In genomic region chr5:97055511-97056068, GRCm38 (mm10) we compare ENCODE assay signal across 8 mouse cellular contexts. TPM values are rescaled to one million over a fixed set of nuclear protein-coding genes. Genes with fewer than 3 reads are reported as not detected.
DNase-seq lines count a peak whose midpoint lies in the region; ATAC-seq lines count a peak whose summit lies in the region.

No protein-coding gene starts in this region.

- intact Hi-C loops in left cerebral cortex, postnatal 14 days (cut with DNase I) = loop anchor here (5.0 kb wide), 1 partner anchor 203 kb away; no protein-coding TSS in a partner anchor

- H3K27me3 ChIP-seq in embryonic facial prominence, embryonic 11.5 days (ENCODE audit: control insufficient read depth, insufficient read depth, low read length) = no peaks in the 10 kb centered on the region
- no peaks in the 10 kb centered on the region for H3K27me3 ChIP-seq in embryonic facial prominence, embryonic 10.5 days (replicated peaks; ENCODE audit: low read depth, poor library complexity, severe bottlenecking)
- H3K27me3 ChIP-seq in liver, embryonic 13.5 days = no peaks in the 10 kb centered on the region
- no peaks in the 10 kb centered on the region for H3K27me3 ChIP-seq in liver, embryonic 11.5 days (replicated peaks; ENCODE audit: control insufficient read depth, insufficient read depth, low read length)
- no peaks in the 10 kb centered on the region for H3K27me3 ChIP-seq in forebrain, embryonic 14.5 days (replicated peaks; ENCODE audit: control insufficient read depth, insufficient read depth, low read length)

- H3K27ac ChIP-seq in embryonic facial prominence, embryonic 11.5 days (replicated peaks; ENCODE audit: low read depth, low read length) = no peak overlapping the region
- H3K27ac ChIP-seq in embryonic facial prominence, embryonic 10.5 days (replicated peaks) = no peak overlapping the region
- H3K27ac ChIP-seq in liver, embryonic 13.5 days = no peak overlapping the region
- no peak overlapping the region for H3K27ac ChIP-seq in liver, embryonic 11.5 days (ENCODE audit: low read depth, low read length)
- no peak overlapping the region for H3K27ac ChIP-seq in forebrain, embryonic 14.5 days (ENCODE audit: low read depth, low read length)

- ATAC-seq in embryonic facial prominence, embryonic 11.5 days (replicated peaks; ENCODE audit: insufficient number of reproducible peaks, low FRiP score, low TSS enrichment, low read depth) = no peak
- ATAC-seq in liver, embryonic 13.5 days (ENCODE audit: low read depth) = no peak
- no peak for ATAC-seq in liver, embryonic 11.5 days (replicated peaks; ENCODE audit: low FRiP score)
- ATAC-seq in forebrain, embryonic 14.5 days = peak; percentile 66

- WGBS in embryonic facial prominence, embryonic 11.5 days = 15% methylated on average over 1 of the region's 1 CpGs
- 24% methylated on average over 1 of the region's 1 CpGs for WGBS in embryonic facial prominence, embryonic 10.5 days
- WGBS in liver, embryonic 13.5 days (ENCODE audit: insufficient replicate concordance) = 6% methylated on average over 1 of the region's 1 CpGs
- WGBS in liver, embryonic 11.5 days = 12% methylated on average over 1 of the region's 1 CpGs
- 15% methylated on average over 1 of the region's 1 CpGs for WGBS in forebrain, embryonic 14.5 days

- H3K9me3 ChIP-seq in embryonic facial prominence, embryonic 11.5 days (replicated peaks; ENCODE audit: control insufficient read depth, low read length) = no peaks in the 10 kb centered on the region
- H3K9me3 ChIP-seq in embryonic facial prominence, embryonic 10.5 days = no peaks in the 10 kb centered on the region
- H3K9me3 ChIP-seq in liver, embryonic 13.5 days (replicated peaks) = no peaks in the 10 kb centered on the region
- no peaks in the 10 kb centered on the region for H3K9me3 ChIP-seq in liver, embryonic 11.5 days (ENCODE audit: control insufficient read depth, low read length)
- no peaks in the 10 kb centered on the region for H3K9me3 ChIP-seq in forebrain, embryonic 14.5 days (replicated peaks; ENCODE audit: control insufficient read depth, low read length)

- peak; percentile 83 for DNase-seq in embryonic facial prominence, embryonic 11.5 days (ENCODE audit: low spot score)
- DNase-seq in embryonic facial prominence, embryonic 10.5 days (ENCODE audit: low spot score) = no peak
- DNase-seq in liver, embryonic 13.5 days = peak; percentile 29
- DNase-seq in liver, embryonic 11.5 days (ENCODE audit: low spot score) = no peak
- DNase-seq in MN1 (ENCODE audit: low spot score) = peak; percentile 58
- DNase-seq in forebrain, embryonic 14.5 days (ENCODE audit: low spot score) = peak; percentile 86
- DNase-seq in left cerebral cortex, postnatal 14 days (ENCODE audit: low spot score in 2 of 2) = peak; percentile 78 to 85
- peak; percentile 34 for DNase-seq in skeletal muscle tissue, adult 2 months (ENCODE audit: low read depth, low spot score)

- no peaks in the 10 kb centered on the region for H3K4me1 ChIP-seq in embryonic facial prominence, embryonic 11.5 days (ENCODE audit: control insufficient read depth, insufficient read depth, low read length)
- peaks cover 3% of the 10 kb centered on the region; the same call in 1 of the 2 replicates for H3K4me1 ChIP-seq in embryonic facial prominence, embryonic 10.5 days
- peaks cover 3% of the 10 kb centered on the region for H3K4me1 ChIP-seq in liver, embryonic 13.5 days (replicated peaks)
- peaks cover 2% of the 10 kb centered on the region; the same call in 1 of the 2 replicates for H3K4me1 ChIP-seq in liver, embryonic 11.5 days (replicated peaks; ENCODE audit: control insufficient read depth, insufficient read depth, low read length)
- no peaks in the 10 kb centered on the region for H3K4me1 ChIP-seq in forebrain, embryonic 14.5 days (ENCODE audit: control insufficient read depth, insufficient read depth, low read length)

- no peaks in the 10 kb centered on the region for H3K36me3 ChIP-seq in embryonic facial prominence, embryonic 11.5 days (replicated peaks; ENCODE audit: control insufficient read depth, insufficient read depth, low read depth, low read length)
- H3K36me3 ChIP-seq in embryonic facial prominence, embryonic 10.5 days (replicated peaks) = peaks cover 16% of the 10 kb centered on the region
- H3K36me3 ChIP-seq in liver, embryonic 13.5 days = peaks cover 93% of the 10 kb centered on the region
- H3K36me3 ChIP-seq in liver, embryonic 11.5 days (ENCODE audit: control insufficient read depth, insufficient read depth, low read length) = peaks cover 19% of the 10 kb centered on the region; the same call in 1 of the 2 replicates
- 0 out of 2 replicates have a peak, but pooled peaks cover 6% of the 10 kb centered on the region for H3K36me3 ChIP-seq in forebrain, embryonic 14.5 days (ENCODE audit: control insufficient read depth, insufficient read depth, low read length)

- no peak overlapping the region for H3K4me3 ChIP-seq in embryonic facial prominence, embryonic 11.5 days (ENCODE audit: low read depth, low read length)
- H3K4me3 ChIP-seq in embryonic facial prominence, embryonic 10.5 days = no peak overlapping the region
- no peak overlapping the region for H3K4me3 ChIP-seq in liver, embryonic 13.5 days (replicated peaks)
- H3K4me3 ChIP-seq in liver, embryonic 11.5 days (ENCODE audit: low read depth, low read length) = no peak overlapping the region
- no peak overlapping the region for H3K4me3 ChIP-seq in forebrain, embryonic 14.5 days (ENCODE audit: low read depth, low read length)

- no peak overlapping the region for H3K9ac ChIP-seq in embryonic facial prominence, embryonic 11.5 days (replicated peaks; ENCODE audit: low read length)
- H3K9ac ChIP-seq in liver, embryonic 13.5 days = no peak overlapping the region
- H3K9ac ChIP-seq in liver, embryonic 11.5 days (ENCODE audit: low read depth, low read length) = no peak overlapping the region
- no peak overlapping the region for H3K9ac ChIP-seq in forebrain, embryonic 14.5 days (ENCODE audit: low read length)

- no peak overlapping the region for H3K4me2 ChIP-seq in embryonic facial prominence, embryonic 11.5 days (ENCODE audit: low read depth, low read length)
- H3K4me2 ChIP-seq in liver, embryonic 13.5 days = no peak overlapping the region
- no peak overlapping the region for H3K4me2 ChIP-seq in liver, embryonic 11.5 days
- H3K4me2 ChIP-seq in forebrain, embryonic 14.5 days (ENCODE audit: low read length) = no peak overlapping the region

RNA-seq across cellular contexts. Expression of gene Paqr3, which starts 55.8 kb away (rescaled TPM):
- 9.3 and 10.4 TPM in 2 replicates for polyA plus RNA-seq in embryonic facial prominence, embryonic 11.5 days (2014; fragmentation: Nextera tagmentation; extraction: Ambion mirVana)
- polyA plus RNA-seq in embryonic facial prominence, embryonic 10.5 days (2016; fragmentation: Nextera tagmentation; extraction: Ambion mirVana) = 7.7 and 8.7 TPM in 2 replicates
- 0.75 and 1.2 TPM in 2 replicates for polyA plus RNA-seq in liver, embryonic 13.5 days (2015; fragmentation: Nextera tagmentation; extraction: Ambion mirVana)
- 1.9 and 2.3 TPM in 2 replicates for polyA plus RNA-seq in liver, embryonic 11.5 days (2014; fragmentation: Nextera tagmentation; extraction: Ambion mirVana)
- polyA plus RNA-seq in forebrain, embryonic 14.5 days (2014; fragmentation: Nextera tagmentation; extraction: Ambion mirVana) = 17.9 and 21.7 TPM in 2 replicates
- 10 to 100 TPM; 27.2 to 29.3 TPM for total RNA-seq in left cerebral cortex, postnatal 14 days (2021)

RNA-seq across cellular contexts. Expression of gene Bmp2k, which starts 58.1 kb away (rescaled TPM):
- 8.8 and 11.1 TPM in 2 replicates for polyA plus RNA-seq in embryonic facial prominence, embryonic 11.5 days (2014; fragmentation: Nextera tagmentation; extraction: Ambion mirVana)
- 8.0 and 8.1 TPM in 2 replicates for polyA plus RNA-seq in embryonic facial prominence, embryonic 10.5 days (2016; fragmentation: Nextera tagmentation; extraction: Ambion mirVana)
- 34.7 and 39.3 TPM in 2 replicates for polyA plus RNA-seq in liver, embryonic 13.5 days (2015; fragmentation: Nextera tagmentation; extraction: Ambion mirVana)
- 31.1 and 34.5 TPM in 2 replicates for polyA plus RNA-seq in liver, embryonic 11.5 days (2014; fragmentation: Nextera tagmentation; extraction: Ambion mirVana)
- 7.1 and 8.1 TPM in 2 replicates for polyA plus RNA-seq in forebrain, embryonic 14.5 days (2014; fragmentation: Nextera tagmentation; extraction: Ambion mirVana)
- 10 to 100 TPM; 12.8 to 13.5 TPM for total RNA-seq in left cerebral cortex, postnatal 14 days (2021)

Comparison
In these comparisons a context has a peak if more than half of its experiments do, and no peak if none do; other contexts are left out.
1. DNase-seq: peak in embryonic facial prominence, embryonic 11.5 days (single experiment), liver, embryonic 13.5 days (single experiment), MN1 (single experiment), forebrain, embryonic 14.5 days (single experiment), left cerebral cortex, postnatal 14 days (2 of 2) and skeletal muscle tissue, adult 2 months (single experiment); none in embryonic facial prominence, embryonic 10.5 days (single experiment) and liver, embryonic 11.5 days (single experiment).